Mouse (Mus musculus): ENCODE measurements around the gene Kcnk6.
A peak's percentile ranks its signal among the peaks of the same experiment; 100 is the strongest.
"Not testable (repeated sequence)": the region's sequence is repeated elsewhere in the genome, so short reads cannot be mapped to it uniquely, and the experiment has no call there.

Kcnk6 gene

GRCm38 (mm10) chr7:29194230-29194629 lies 38.1 kb downstream of the Kcnk6 start:
- not testable (repeated sequence) for DNase-seq

GRCm38 (mm10) chr7:29181323-29181722 lies 51.0 kb downstream of the Kcnk6 start:
- DNase-seq: not testable (repeated sequence)

- DNase-seq: no peak
Observed at GRCm38 (mm10) chr7:29180854-29181236, 51.5 kb downstream of the Kcnk6 start.

GRCm38 (mm10) chr7:29180077-29180853 lies 52.0 kb downstream of the Kcnk6 start, which contains the start of gene Psmd8:
TSS of gene Psmd8 (minus strand) at chr7:29180701.
- DNase-seq: peak; percentile 93 to 97

GRCm38 (mm10) chr7:29179323-29179722 lies 53.0 kb downstream of the Kcnk6 start:
- DNase-seq: no peak

- DNase-seq: peak in 1 of 2 experiments; percentile 15
Observed at GRCm38 (mm10) chr7:29178106-29178505, 54.2 kb downstream of the Kcnk6 start.

- no peak for DNase-seq
Observed at GRCm38 (mm10) chr7:29172390-29173016, 59.8 kb downstream of the Kcnk6 start.

Measured in cerebellum, postnatal 36 days (tissue).